Mouse (Mus musculus) adrenal gland, postnatal 14 days (tissue): Measurements from ENCODE around the gene Pcdh7. TPM values are rescaled to one million over a fixed set of nuclear protein-coding genes. Genes with fewer than 3 reads are reported as not detected.
A peak's percentile ranks its signal among the peaks of the same experiment; 100 is the strongest.

ENCODE experiments used
- DNase-seq: peaks from one replicate; pipeline ENCODE4 v3.0.0; 2021; ENCODE audit warnings: mixed read lengths
- total RNA-seq: library from RNA; stranded (reverse); gene quantifications from 2 replicates; pipeline ENCODE4 v1.2.3, GENCODE M21; 2021

Pcdh7 gene
- total RNA-seq, 1 experiment from 2014 or later: 4.6 TPM

DNA sequence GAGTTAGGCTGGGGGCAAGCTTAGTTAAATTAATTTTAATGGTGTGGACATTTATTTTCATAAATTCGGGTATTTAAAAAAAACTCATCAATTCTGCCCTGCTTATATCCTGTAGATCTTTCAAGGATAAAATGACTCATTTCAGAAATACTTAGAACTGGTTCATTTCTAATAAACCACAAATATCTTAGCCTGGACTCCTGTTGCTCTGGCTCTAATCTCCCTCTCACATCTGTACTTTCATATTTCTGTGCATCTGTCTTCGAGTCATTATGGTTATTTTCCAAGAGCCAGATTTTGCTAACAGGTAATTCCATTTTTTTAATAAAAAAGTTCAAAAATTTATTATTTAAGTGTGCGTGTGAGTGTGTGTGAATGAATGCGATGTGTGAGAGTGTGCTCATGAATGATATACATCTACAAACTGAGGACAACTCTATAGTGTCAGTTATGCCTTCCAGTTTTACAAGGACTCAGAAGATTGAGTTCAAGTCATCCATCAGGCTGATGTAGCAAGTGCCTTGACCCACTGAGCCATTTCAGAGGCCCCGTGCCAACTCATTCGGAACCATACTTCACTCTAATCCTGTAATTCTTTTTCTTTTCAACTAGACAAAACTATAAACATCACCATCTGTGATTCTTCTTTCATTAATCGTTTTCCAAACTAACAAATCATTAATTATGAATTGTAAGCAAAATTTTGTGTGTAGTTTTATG lies 80.3 kb downstream of the Pcdh7 start:
- DNase-seq: peak; percentile 28

- no peak for DNase-seq
Measured at GRCm38 (mm10) chr5:57803108-57803507, 85.3 kb downstream of the Pcdh7 start.

GRCm38 (mm10) chr5:57803890-57804289 lies 86.1 kb downstream of the Pcdh7 start:
- no peak for DNase-seq

DNA sequence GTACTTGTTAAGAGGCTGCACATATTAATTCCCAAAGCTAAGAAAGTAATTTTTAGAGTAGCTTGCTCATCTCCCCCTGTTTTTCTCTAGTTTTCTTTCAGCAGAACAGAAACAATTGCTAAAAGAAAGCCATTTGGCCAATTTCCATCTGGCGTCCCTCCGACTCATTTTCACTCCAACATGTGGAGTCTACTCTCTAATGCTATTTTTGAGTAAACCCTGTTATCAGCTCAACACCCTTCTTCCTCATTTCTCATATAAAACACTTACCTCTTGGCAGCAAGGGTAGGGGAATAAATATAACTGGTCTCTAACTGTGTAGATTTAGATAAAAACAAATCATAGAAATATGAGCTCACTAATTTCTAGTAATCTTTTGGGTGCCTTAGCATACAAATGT lies 89.6 kb downstream of the Pcdh7 start:
- no peak for DNase-seq

DNA sequence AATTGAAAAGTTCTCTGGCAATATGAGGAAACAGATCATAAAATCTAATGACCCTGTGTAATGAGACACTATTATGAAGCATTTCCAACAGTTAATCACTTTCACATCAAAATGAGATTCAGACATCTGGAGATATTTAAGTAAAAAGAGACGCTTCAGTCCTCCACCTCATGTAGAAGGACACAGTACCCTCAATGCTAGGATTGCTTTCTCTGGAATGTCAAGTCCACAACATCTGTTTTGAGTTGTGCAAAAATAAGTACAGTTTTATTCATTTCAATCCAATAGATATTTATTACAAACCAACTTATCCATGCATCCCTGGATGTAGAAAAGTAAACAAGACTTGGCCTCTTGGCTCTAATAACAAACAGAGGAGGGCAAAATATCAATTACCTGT lies 92.9 kb downstream of the Pcdh7 start:
- no peak for DNase-seq

DNA sequence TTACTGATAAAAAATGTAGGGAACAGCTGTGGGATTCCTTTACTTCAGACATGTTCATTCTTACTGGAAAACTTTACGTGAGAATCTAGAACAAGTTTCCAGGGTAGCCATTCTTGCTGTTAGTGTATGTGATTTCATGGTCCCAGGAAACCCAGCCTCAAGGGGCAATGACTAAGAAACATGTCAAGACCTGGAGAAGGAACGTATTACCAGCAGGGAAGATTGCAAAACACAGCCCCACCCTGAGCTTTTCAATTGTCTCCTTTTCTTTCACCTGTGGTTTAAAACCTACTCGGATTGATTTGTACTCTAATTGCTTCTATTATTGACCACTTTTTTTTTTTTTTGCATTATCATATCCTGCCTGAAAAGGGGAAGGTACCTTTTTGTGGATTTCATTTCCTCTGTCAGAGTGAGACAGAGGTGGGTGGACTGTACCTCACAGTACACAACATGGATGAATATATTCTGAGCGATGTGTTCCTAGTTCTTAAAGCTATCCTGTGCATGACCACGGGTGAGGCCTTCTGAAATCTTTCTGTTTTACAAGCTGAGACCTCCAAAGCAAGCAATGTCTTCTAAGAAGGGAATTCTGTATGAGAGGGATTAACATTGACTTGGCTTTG lies 98.3 kb downstream of the Pcdh7 start:
- no peak for DNase-seq

DNA sequence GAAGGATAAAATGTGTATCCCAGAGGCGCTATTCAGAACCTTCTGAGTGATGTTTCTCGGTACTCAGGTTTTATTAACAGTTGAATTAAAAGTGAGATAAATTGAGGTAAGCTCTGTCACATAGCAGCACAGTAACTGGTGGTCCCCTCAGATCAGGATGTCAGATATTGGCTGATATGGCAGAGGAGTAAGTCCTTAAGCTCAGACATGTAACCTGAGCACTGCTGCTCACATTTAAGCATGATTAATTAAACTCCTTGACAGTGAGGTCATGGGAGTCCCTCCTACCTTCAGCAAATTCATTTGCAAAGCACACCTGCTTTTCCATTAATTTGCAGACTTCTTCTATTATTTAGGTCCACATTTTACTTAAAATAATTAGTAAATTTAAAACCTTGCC lies 102.0 kb downstream of the Pcdh7 start:
- no peak for DNase-seq

- DNase-seq: no peak
Measured at GRCm38 (mm10) chr5:57821099-57821498, 103.3 kb downstream of the Pcdh7 start.

DNA sequence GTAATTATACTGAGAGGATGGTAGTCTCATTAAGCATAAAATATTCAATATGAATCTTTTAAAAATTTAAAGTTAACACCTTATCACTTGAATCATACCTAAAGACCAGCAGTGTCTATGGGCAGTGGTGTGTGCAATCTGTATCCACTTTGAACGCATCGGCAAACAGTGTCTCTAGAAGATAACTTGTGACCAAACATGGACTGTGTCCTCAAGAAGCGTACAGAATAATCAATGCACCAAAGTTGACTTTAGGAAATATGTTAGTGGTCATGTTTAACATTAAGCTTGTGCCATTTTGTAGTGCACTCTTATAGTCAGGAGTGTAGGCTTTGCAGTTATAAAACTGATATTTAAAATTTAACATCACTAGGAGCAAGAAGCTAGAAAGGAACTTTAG lies 110.7 kb downstream of the Pcdh7 start:
- DNase-seq: no peak

GRCm38 (mm10) chr5:57837150-57837549 lies 119.4 kb downstream of the Pcdh7 start:
- DNase-seq: no peak

DNA sequence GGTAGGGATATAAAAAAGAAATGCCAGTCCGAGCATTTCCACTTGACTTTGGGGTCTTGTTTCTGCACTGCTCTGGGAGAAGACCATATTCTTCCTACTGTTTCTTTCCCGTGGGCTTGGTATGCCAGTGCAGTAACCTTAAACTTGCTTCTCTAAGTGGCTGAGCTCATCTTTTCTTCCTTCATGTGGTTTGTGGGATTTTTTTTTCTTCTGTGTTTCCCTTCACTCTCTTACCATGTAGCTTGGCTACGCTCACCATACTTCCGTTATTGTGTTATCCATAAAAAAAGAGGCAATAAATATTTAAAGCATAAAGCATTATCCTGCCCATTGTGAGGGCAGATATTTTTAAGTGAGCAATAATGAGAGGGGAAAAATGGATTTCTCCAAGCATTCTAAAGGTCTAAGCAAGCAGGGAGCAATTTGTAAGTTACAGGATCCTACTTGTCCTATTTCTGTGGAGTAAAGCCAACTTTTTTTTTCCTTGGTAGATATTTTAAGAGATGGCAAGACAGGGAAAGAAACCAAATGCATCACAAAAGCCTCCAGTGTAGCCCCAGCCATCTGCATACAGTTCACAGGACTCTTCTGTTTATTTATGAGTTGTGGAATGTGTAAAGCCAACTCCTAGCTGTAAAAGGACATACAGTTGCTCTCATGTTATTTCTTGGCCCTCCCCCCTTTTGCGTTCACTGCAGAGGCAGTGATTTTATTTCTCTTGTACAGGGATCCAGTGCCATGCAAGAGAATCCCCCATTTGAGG lies 123.8 kb downstream of the Pcdh7 start:
- no peak for DNase-seq

DNA sequence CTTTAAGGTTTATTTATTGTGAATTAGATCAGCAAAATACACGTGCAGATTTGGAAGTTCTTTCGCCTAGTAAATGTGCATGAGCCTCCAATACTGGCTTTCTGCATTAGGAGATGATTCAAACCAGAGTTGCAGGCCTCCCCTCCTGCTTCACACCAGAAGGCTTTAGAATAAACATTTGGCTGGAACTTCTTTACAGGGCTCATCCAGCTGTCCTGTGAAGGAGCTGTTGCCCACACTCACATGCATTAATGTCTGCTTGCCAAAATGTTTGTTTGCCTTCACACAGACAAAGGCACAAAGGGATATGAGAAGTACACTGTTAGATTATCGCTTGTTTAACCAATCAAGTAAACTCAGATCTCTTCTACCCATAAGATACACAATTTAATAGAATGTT lies 129.7 kb downstream of the Pcdh7 start:
- no peak for DNase-seq

GRCm38 (mm10) chr5:57850111-57850510 lies 132.3 kb downstream of the Pcdh7 start:
- no peak for DNase-seq

GRCm38 (mm10) chr5:57857316-57857715 lies 139.5 kb downstream of the Pcdh7 start:
- no peak for DNase-seq

DNA sequence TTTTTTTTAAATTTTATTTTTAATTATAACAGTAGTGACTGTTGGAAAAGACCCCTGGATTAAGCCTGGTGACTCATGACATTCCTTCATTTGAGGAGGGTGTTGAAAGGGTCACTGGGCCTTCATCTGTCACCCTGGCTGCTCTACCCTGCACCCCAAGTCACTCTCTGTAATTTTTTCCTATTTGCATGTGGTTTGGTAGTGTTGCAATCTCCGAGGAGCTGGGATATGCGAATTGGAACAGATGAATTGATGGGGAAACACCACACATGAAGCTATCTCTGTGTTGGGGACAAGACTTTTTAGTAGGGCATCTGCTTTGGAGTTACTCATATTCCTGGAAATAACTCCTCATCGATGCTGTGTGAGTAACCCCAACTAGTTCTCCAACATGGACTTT lies 146.5 kb downstream of the Pcdh7 start:
- DNase-seq: no peak

DNA sequence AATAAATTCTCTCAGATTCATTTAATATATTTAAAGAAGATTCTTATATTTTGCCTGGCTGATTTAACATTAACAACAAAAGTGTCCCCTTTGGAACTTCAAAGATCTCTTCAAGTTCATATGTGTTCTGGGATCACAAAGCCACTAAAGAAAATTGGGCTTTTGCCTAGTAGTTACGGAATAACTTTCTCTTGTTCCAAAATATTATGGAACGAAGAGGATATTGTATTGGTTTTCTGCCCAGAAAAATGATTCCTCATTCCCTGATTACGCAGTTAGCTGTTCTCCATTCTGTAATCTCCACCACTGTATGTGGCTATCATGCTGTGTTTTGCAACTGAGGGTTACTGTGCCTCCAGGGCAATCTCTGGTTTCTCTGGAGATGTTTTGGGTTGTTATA lies 147.5 kb downstream of the Pcdh7 start:
- DNase-seq: no peak

DNA sequence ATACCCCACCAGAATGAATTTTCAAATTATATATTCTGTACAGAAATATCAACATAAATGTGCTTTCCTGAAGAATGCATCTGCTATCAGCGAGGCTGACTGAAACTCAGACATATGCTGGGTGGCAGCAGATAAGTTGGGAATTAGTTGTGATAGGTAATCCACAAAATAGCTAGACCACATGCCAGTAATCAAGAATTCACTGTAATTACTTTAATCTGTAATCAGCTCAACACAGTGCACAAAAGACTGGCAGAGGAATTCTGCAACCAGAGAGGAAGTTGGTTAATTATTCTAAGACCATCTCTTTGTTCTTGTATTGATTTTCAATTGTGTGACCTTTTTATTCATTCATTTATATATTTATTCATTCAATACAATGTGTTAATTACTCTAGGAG lies 148.3 kb downstream of the Pcdh7 start:
- no peak for DNase-seq

GRCm38 (mm10) chr5:57867906-57868305 lies 150.1 kb downstream of the Pcdh7 start:
- no peak for DNase-seq

DNA sequence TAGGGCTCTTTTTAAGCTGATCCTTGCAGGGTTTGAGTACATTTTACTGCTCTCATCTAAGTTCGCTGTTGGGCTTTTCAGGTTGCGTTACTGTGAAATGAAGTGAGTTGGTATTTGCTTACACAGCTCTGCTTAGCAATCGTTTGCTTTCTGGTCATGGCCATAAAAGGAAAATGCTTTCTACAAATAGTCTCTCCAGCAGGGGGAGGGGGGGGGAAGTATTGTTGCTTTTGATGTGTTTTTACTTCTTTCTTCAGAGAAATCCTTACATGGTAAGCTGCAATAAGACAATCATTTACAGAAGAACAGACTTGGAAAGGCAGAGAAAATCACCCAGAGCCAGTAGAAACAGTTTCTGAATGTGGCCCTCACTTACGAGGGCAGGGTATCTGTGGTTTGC lies 150.9 kb downstream of the Pcdh7 start:
- DNase-seq: no peak

DNA sequence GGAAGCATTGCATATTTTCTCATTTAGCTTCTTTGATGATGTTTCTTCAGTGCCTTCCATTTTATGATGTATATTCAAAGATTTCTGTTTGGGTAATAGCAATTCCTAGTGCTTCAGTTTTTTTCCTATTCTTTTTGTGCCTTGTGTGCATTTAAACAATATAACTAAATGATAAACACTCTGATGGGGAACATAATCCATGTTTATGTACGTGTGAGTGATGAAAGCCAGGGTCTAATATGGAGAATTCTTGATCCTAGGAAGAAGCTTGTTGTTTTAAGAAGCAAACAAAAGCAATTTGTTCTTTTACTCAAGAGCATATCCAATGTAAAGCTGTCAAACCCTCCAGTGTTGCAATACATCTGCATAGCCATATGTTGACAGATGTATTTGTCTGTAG lies 153.0 kb downstream of the Pcdh7 start:
- DNase-seq: no peak

- DNase-seq: no peak
Measured at GRCm38 (mm10) chr5:57884982-57885381, 167.2 kb downstream of the Pcdh7 start.

- peak; percentile 11 for DNase-seq
Measured at GRCm38 (mm10) chr5:57899018-57899614, 181.3 kb downstream of the Pcdh7 start.

DNA sequence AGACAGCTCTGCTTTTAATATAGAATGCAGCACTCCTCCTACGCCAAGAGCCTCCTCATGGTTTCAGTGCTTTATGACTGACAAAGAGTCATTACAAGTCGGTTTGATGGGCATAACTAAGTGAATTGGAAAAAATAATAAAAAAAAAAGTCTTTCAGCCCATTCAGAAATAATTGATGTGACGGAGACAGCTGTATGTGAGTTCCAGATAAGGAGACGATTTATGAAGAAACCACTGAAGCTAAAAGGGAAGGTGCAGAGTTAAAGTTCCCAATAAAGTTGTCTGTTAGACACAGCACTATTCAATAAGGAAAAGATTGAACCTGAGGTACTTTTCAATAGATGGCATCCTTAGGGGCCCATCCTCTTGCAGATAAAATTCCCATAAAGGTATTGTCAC lies 189.5 kb downstream of the Pcdh7 start:
- DNase-seq: no peak
